Mouse (Mus musculus) lung, adult 2 months (tissue): Measurements from ENCODE around the gene Trim40.

Experiments
- CTCF ChIP-seq: fragments of 200-500 bp; IDR thresholded peaks from 2 replicates; pipeline ENCODE4 v1.5.1; 2011; ENCODE audit warnings: mild to moderate bottlenecking, low read length, control low read depth; ENCODE audit not compliant: insufficient read depth
- POLR2A ChIP-seq: fragments of 200-500 bp; IDR thresholded peaks from 2 replicates; pipeline ENCODE4 v1.6.1; 2011; ENCODE audit warnings: low read depth, mild to moderate bottlenecking, control low read depth, low read length, borderline replicate concordance; ENCODE audit errors: extremely low read depth

DNA sequence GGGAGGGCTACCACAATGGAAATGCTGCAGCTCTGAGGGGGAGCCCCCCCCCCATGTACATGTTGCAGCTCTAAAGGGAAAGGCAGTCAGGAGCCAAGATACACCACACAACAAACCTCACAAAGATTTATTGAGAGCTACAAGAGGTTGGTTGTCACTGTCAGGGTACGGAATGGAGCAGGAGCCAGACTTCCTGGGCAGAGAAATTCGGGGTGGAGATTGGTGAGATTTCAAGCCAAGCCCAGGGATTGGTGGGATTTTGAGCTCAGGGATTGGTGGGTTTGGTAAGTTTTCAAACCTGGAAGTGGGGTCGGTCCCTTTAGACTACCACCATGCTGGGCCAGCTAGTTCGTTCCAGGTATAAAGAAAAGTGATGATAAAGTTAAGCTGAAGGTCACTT is 33.6 kb upstream of the Trim40 start:
- TF ChIP-seq CTCF (no peak), POLR2A (no peak)
